Mouse (Mus musculus) CH12.LX (cell line): ENCODE results near the gene Mmp17. TPM values are rescaled to one million over a fixed set of nuclear protein-coding genes. Genes with fewer than 3 reads are reported as not detected.

Experiments used
- DNase-seq: peaks from one replicate; pipeline ENCODE4 v3.0.0-alpha.2; 2013; ENCODE audit errors: extremely low read depth
- H3K27ac ChIP-seq: 2 replicates; pipeline ENCODE4 v1.5.1; 2012; ENCODE audit warnings: low read depth, mild to moderate bottlenecking, control low read depth, moderate library complexity; ENCODE audit not compliant: insufficient read depth
- H3K27me3 ChIP-seq: replicated peaks from 2 replicates; pipeline ENCODE3; 2012; ENCODE audit warnings: inconsistent platforms
- H3K36me3 ChIP-seq, 2 experiments: replicated peaks in 1 of 2; 2 replicates each; pipeline versions ENCODE3 to v1.6.1; 2012; ENCODE audit warnings: inconsistent platforms in 1 of 2, low read length in 1 of 2, mild to moderate bottlenecking in 1 of 2, mixed read lengths in 1 of 2, moderate library complexity in 1 of 2; ENCODE audit not compliant: control insufficient read depth in 1 of 2, insufficient read depth in 1 of 2
- H3K4me1 ChIP-seq, 2 experiments: 2 replicates each; pipeline ENCODE4 v1.6.1; 2012; ENCODE audit warnings: inconsistent platforms in 1 of 2, moderate library complexity in 1 of 2; ENCODE audit not compliant: insufficient read depth in 2 of 2, control insufficient read depth in 1 of 2
- H3K4me2 ChIP-seq: 2 replicates; pipeline ENCODE4 v1.6.1; 2012; ENCODE audit warnings: low read depth, mild to moderate bottlenecking, control low read depth; ENCODE audit not compliant: poor library complexity, insufficient read depth, severe bottlenecking
- H3K4me3 ChIP-seq, 3 experiments: fragments of 150-350 bp in 1 of 3; sonication (generic) in 1 of 3; replicated peaks in 1 of 3; 2 replicates each; pipeline versions ENCODE3 to v1.5.1; 2011 to 2012; ENCODE audit warnings: low read depth in 2 of 3, low read length in 2 of 3, mild to moderate bottlenecking in 2 of 3, moderate library complexity in 2 of 3, control low read depth in 1 of 3, improper control_type of control experiment in 1 of 3, inconsistent platforms in 1 of 3, mixed read lengths in 1 of 3; ENCODE audit not compliant: poor library complexity in 1 of 3
- H3K79me2 ChIP-seq: replicated peaks from 2 replicates; pipeline ENCODE4 v1.6.1; 2012; ENCODE audit warnings: mild to moderate bottlenecking, moderate library complexity; ENCODE audit not compliant: control insufficient read depth, poor library complexity, insufficient read depth, severe bottlenecking; ENCODE audit errors: extremely low read depth
- H3K9ac ChIP-seq: 2 replicates; pipeline ENCODE4 v1.6.1; 2012; ENCODE audit warnings: low read depth, mild to moderate bottlenecking, control low read depth, moderate library complexity; ENCODE audit not compliant: insufficient read depth
- H3K9me3 ChIP-seq: replicated peaks from 2 replicates; pipeline ENCODE3; 2012; ENCODE audit warnings: low read length, inconsistent platforms, mixed read lengths
- CTCF ChIP-seq, 2 experiments: IDR thresholded peaks in 1 of 2; conservative IDR thresholded peaks in 1 of 2; 2 replicates each; pipeline ENCODE4 v1.5.1; 2011 to 2012; ENCODE audit warnings: low read depth in 2 of 2, low read length in 2 of 2, improper control_type of control experiment in 1 of 2, inconsistent platforms in 1 of 2, mild to moderate bottlenecking in 1 of 2, moderate library complexity in 1 of 2
- ELF1 ChIP-seq: IDR thresholded peaks from 2 replicates; pipeline ENCODE4 v1.6.1; 2014; ENCODE audit warnings: low read depth, mild to moderate bottlenecking, inconsistent platforms, low read length, improper control_type of control experiment
- ETS1 ChIP-seq: conservative IDR thresholded peaks from 2 replicates; pipeline ENCODE4 v1.6.1; 2012; ENCODE audit warnings: low read depth, mild to moderate bottlenecking, inconsistent platforms, low read length, improper control_type of control experiment, moderate library complexity
- JUN ChIP-seq: IDR thresholded peaks from 2 replicates; pipeline ENCODE4 v1.6.1; 2011; ENCODE audit warnings: low read depth, mild to moderate bottlenecking, low read length, improper control_type of control experiment, moderate library complexity; ENCODE audit not compliant: insufficient read depth
- MAFK ChIP-seq: IDR thresholded peaks from 2 replicates; pipeline ENCODE4 v1.6.1; 2011; ENCODE audit warnings: low read length, improper control_type of control experiment; ENCODE audit not compliant: insufficient replicate concordance
- MEF2A ChIP-seq: IDR thresholded peaks from 2 replicates; pipeline ENCODE4 v1.6.1; 2014; ENCODE audit warnings: low read depth, mild to moderate bottlenecking, inconsistent platforms, low read length, improper control_type of control experiment, borderline replicate concordance
- MYC ChIP-seq: IDR thresholded peaks from 2 replicates; pipeline ENCODE4 v1.6.1; 2011; ENCODE audit warnings: low read depth, mild to moderate bottlenecking, improper control_type of control experiment, low read length
- NRF1 ChIP-seq: IDR thresholded peaks from 2 replicates; pipeline ENCODE4 v1.6.1; 2014; ENCODE audit warnings: low read depth, mild to moderate bottlenecking, inconsistent platforms, low read length, improper control_type of control experiment, moderate library complexity
- PAX5 ChIP-seq: IDR thresholded peaks from 2 replicates; pipeline ENCODE4 v1.6.1; 2012; ENCODE audit warnings: low read length, inconsistent platforms, mixed read lengths
- RAD21 ChIP-seq: IDR thresholded peaks from 2 replicates; pipeline ENCODE4 v1.6.1; 2011; ENCODE audit warnings: low read depth, mild to moderate bottlenecking, low read length, improper control_type of control experiment, moderate library complexity
- RCOR1 ChIP-seq: conservative IDR thresholded peaks from 2 replicates; pipeline ENCODE4 v1.6.1; 2012; ENCODE audit warnings: low read depth, mild to moderate bottlenecking, inconsistent platforms, low read length, improper control_type of control experiment
- SIN3A ChIP-seq: IDR thresholded peaks from 2 replicates; pipeline ENCODE4 v1.6.1; 2012; ENCODE audit warnings: low read length, improper control_type of control experiment, inconsistent platforms
- TBP ChIP-seq: conservative IDR thresholded peaks from 2 replicates; pipeline ENCODE4 v1.6.1; 2011; ENCODE audit warnings: low read depth, low read length, improper control_type of control experiment
- USF2 ChIP-seq: conservative IDR thresholded peaks from 2 replicates; pipeline ENCODE4 v1.6.1; 2011; ENCODE audit warnings: low read depth, low read length, improper control_type of control experiment
- ZC3H11A ChIP-seq: IDR thresholded peaks from 2 replicates; pipeline ENCODE4 v1.6.1; 2012; ENCODE audit warnings: low read depth, mild to moderate bottlenecking, inconsistent platforms, low read length, improper control_type of control experiment
- ZKSCAN1 ChIP-seq: IDR thresholded peaks from 2 replicates; pipeline ENCODE4 v1.6.1; 2012; ENCODE audit warnings: low read depth, inconsistent platforms, low read length, improper control_type of control experiment, borderline replicate concordance
- ZNF384 ChIP-seq: IDR thresholded peaks from 2 replicates; pipeline ENCODE4 v1.6.1; 2012; ENCODE audit warnings: low read depth, low read length, improper control_type of control experiment, inconsistent platforms
- dilution Hi-C: fragments of 300-500 bp; cut with MboI; formaldehyde crosslinking; loops from 2 replicates; pipeline ENCODE4 v1.14.3; 2020; ENCODE audit warnings: low sequenced_read_pairs; ENCODE audit not compliant: extremely low pct_unique_long_range_greater_than_20kb, extremely low pct_ligation_motif_present
- in situ Hi-C: fragments of 300-500 bp; cut with MboI; formaldehyde crosslinking; loops from 3 replicates; pipeline ENCODE4 v1.14.3; 2019; ENCODE audit warnings: low sequenced_read_pairs, low pct_ligation_motif_present, low pct_unique_long_range_greater_than_20kb, mixed read lengths
- polyA plus RNA-seq: library from polyadenylated mRNA; unstranded; fragments of >175 nt; gene quantifications from 2 replicates; pipeline ENCODE4 v1.2.1, GENCODE M21; 2012; ENCODE audit warnings: low read depth; ENCODE audit not compliant: insufficient read length
- total RNA-seq, 2 experiments: library from RNA; depleted of rRNA; stranded (reverse); fragments of 300-350 nt in 1 of 2; fragments of >200 nt in 1 of 2; gene quantifications; 2 replicates each; pipeline ENCODE4 v1.2.3; 2012 to 2014

Mmp17 gene
- total and polyA plus RNA-seq, 3 experiments, result 0.51 TPM; not detected in 2

DNA sequence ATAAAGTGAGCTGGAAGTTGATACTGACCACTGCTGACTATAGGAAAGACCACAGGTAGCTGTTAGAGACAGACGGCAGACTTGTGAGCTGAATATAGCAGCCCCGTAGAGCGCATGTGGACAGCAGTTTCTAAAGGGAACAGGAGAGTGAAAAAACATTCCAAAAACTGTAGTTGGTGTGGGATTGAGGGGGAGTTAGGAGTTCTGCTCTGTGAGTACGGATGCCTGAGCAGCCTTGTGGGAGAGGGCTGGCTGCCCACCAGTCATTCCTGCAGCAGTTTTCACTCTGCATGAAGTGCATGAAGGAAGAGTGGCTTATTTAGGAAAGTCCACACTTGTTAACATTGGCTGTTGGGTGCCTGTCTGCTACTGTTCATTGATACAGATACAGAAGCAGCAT lies 45.1 kb upstream of the Mmp17 start:
- in situ Hi-C loops, result no loop called here
- dilution Hi-C loops, result no loop called here
- no peaks in the 10 kb centered on the region for H3K27me3 ChIP-seq
- no peaks in the 10 kb centered on the region for H3K9me3 ChIP-seq
- no peak for TF ChIP-seq TBP
- TF ChIP-seq USF2, result no peak
- TF ChIP-seq ELF1, result no peak
- no peak for TF ChIP-seq PAX5
- TF ChIP-seq MYC, result no peak
- no peak for TF ChIP-seq ZKSCAN1
- TF ChIP-seq JUN, result no peak
- TF ChIP-seq RAD21, result no peak
- no peak for TF ChIP-seq ZNF384
- no peak for TF ChIP-seq RCOR1
- TF ChIP-seq ZC3H11A, result no peak
- no peak for TF ChIP-seq MEF2A
- TF ChIP-seq SIN3A, result no peak
- no peak for TF ChIP-seq NRF1
- TF ChIP-seq MAFK, result no peak
- peaks cover 74 to 96% of the 10 kb centered on the region in 2 experiments for H3K36me3 ChIP-seq
- H3K4me1 ChIP-seq, result no peaks in the 10 kb centered on the region
- H3K4me2 ChIP-seq, result no peak overlapping the region
- no peaks in the 10 kb centered on the region for H3K79me2 ChIP-seq
- no peak overlapping the region for H3K27ac ChIP-seq
- H3K4me3 ChIP-seq, result no peak overlapping the region
- DNase-seq, result no peak
- no peak overlapping the region for H3K9ac ChIP-seq

DNA sequence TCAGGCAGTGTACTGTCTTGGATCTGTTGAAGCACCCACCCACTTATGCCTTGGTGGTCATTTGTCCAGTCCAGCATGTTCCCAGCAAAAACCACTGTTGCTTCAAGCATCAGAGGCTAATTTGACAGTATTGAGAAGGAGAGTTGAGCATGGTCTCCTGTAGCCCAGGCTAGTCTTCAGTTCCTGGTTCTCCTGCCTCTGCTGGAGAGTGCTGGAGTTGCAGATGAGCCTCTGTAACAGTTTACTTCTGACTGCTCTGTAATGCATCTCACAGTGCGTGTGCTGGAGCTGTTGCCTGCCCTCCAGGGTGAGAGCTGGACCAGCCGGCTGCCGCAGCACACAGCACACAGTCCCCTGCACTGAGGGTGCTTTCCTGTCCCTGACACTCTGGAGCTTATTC lies 41.7 kb upstream of the Mmp17 start:
- no peak overlapping the region for H3K9ac ChIP-seq
- dilution Hi-C loops, result no loop called here
- peak in 1 of 2 experiments; percentile 7; a peak in 1 of 4 replicates for TF ChIP-seq CTCF (conservative IDR thresholded peaks at IDR 0.05 in 1 of 2, IDR thresholded peaks at IDR 0.05 in 1 of 2; ENCODE audit: low read depth in 2 of 2, low read length in 2 of 2)
- no peak for TF ChIP-seq ZNF384
- no peak for TF ChIP-seq MAFK
- no peak for TF ChIP-seq ETS1
- TF ChIP-seq JUN, result no peak
- TF ChIP-seq, all 38 proteins: peak for 1
- Histone ChIP-seq H3K4me1 (no peaks in the 10 kb centered on the region), H3K9me3 (no peaks in the 10 kb centered on the region), H3K27ac (no peak overlapping the region), H3K27me3 (no peaks in the 10 kb centered on the region), H3K36me3 (peaks cover 79 to 93% of the 10 kb centered on the region in 2 experiments), H3K4me2 (no peak overlapping the region), H3K4me3 (no peak overlapping the region), H3K79me2 (no peaks in the 10 kb centered on the region)
- DNase-seq, result peak; percentile 7
- in situ Hi-C loops, result no loop called here
